Mouse (Mus musculus) forebrain, embryonic 15.5 days (tissue): ENCODE measurements around the gene Olfr1427. TPM values are rescaled to one million over a fixed set of nuclear protein-coding genes. Genes with fewer than 3 reads are reported as not detected.
"Not testable (repeated sequence)": the region's sequence is repeated elsewhere in the genome, so short reads cannot be mapped to it uniquely, and the experiment has no call there.

Source experiments
- ATAC-seq: fragments of 200-750 bp; cut with Nextera tagmentation; replicated peaks from 2 replicates; pipeline ENCODE4 v1.8.0; 2017; ENCODE audit warnings: mild to moderate bottlenecking, moderate TSS enrichment, moderate library complexity
- H3K27ac ChIP-seq: fragments of 300-500 bp; sonication (generic); replicated peaks from 2 replicates; pipeline ENCODE4 v1.5.1; 2015; ENCODE audit warnings: mild to moderate bottlenecking, inconsistent platforms
- H3K27me3 ChIP-seq: fragments of 300-500 bp; sonication (generic); 2 replicates; pipeline ENCODE4 v1.6.1; 2015; ENCODE audit warnings: inconsistent platforms
- H3K36me3 ChIP-seq: fragments of 300-500 bp; sonication (generic); 2 replicates; pipeline ENCODE4 v1.6.1; 2015; ENCODE audit warnings: mild to moderate bottlenecking, inconsistent platforms
- H3K4me1 ChIP-seq: fragments of 300-500 bp; sonication (generic); 2 replicates; pipeline ENCODE4 v1.6.1; 2015; ENCODE audit warnings: inconsistent platforms
- H3K4me2 ChIP-seq: fragments of 300-500 bp; sonication (generic); replicated peaks from 2 replicates; pipeline ENCODE4 v1.6.1; 2015; ENCODE audit warnings: mild to moderate bottlenecking, inconsistent platforms
- H3K4me3 ChIP-seq: fragments of 300-500 bp; sonication (generic); 2 replicates; pipeline ENCODE4 v1.5.1; 2015; ENCODE audit warnings: mild to moderate bottlenecking, inconsistent platforms
- H3K9ac ChIP-seq: fragments of 300-500 bp; sonication (generic); replicated peaks from 2 replicates; pipeline ENCODE4 v1.6.1; 2015; ENCODE audit warnings: mild to moderate bottlenecking, inconsistent platforms
- H3K9me3 ChIP-seq: fragments of 300-500 bp; sonication (generic); 2 replicates; pipeline ENCODE4 v1.6.1; 2016; ENCODE audit warnings: inconsistent platforms
- WGBS: fragments of 180-500 bp; shearing (Covaris S2); methylation state at CpG from one replicate; pipeline ENCODE4 v1.1.7; 2015; ENCODE audit warnings: mixed read lengths; 5-methylcytosine and 5-hydroxymethylcytosine counted together
- polyA plus RNA-seq: library from polyadenylated mRNA; unstranded; fragments of >200 nt; fragmentation: Nextera tagmentation; extraction: Ambion mirVana; gene quantifications from 2 replicates; pipeline ENCODE4 v1.2.1, GENCODE M21; 2015

Olfr1427 gene
- polyA plus RNA-seq: not detected in 2 replicates

GRCm38 (mm10) chr19:12103234-12103633 lies at the start of gene Olfr1427:
TSS of gene Olfr1427 (minus strand) at chr19:12103334.
- H3K27ac ChIP-seq: no peak within 1 kb of the TSS
- H3K4me2 ChIP-seq: no peak within 1 kb of the TSS
- no peak for ATAC-seq
- no peaks in the 10 kb centered on the region for H3K9me3 ChIP-seq
- H3K27me3 ChIP-seq: no peaks in the 10 kb centered on the region
- no peak within 1 kb of the TSS for H3K9ac ChIP-seq
- H3K36me3 ChIP-seq: no peaks in the 10 kb centered on the region
- no peak within 1 kb of the TSS for H3K4me3 ChIP-seq
- 92% methylated on average over 2 of the region's 2 CpGs for WGBS
- no peaks in the 10 kb centered on the region for H3K4me1 ChIP-seq

- no peaks in the 10 kb centered on the region for H3K9me3 ChIP-seq
- H3K4me3 ChIP-seq: no peak overlapping the region
- H3K36me3 ChIP-seq: no peaks in the 10 kb centered on the region
- H3K4me1 ChIP-seq: no peaks in the 10 kb centered on the region
- no peaks in the 10 kb centered on the region for H3K27me3 ChIP-seq
- no peak for ATAC-seq
- no peak overlapping the region for H3K27ac ChIP-seq
- no peak overlapping the region for H3K4me2 ChIP-seq
- H3K9ac ChIP-seq: no peak overlapping the region
- WGBS: 85% methylated on average over 3 of the region's 3 CpGs
These were observed 42.3 kb upstream of the Olfr1427 start for GRCm38 (mm10) chr19:12145452-12145851.

- Histone ChIP-seq H3K4me2 (no peak overlapping the region), H3K27me3 (no peaks in the 10 kb centered on the region), H3K27ac (no peak overlapping the region; the same call in 1 of the 2 replicates), H3K9me3 (no peaks in the 10 kb centered on the region), H3K36me3 (no peaks in the 10 kb centered on the region), H3K4me3 (no peak overlapping the region), H3K4me1 (no peaks in the 10 kb centered on the region), H3K9ac (no peak overlapping the region)
- ATAC-seq: peak; percentile 61; the same call in 1 of the 2 replicates
- 31% methylated on average over 1 of the region's 1 CpGs for WGBS
These were observed 40.2 kb upstream of the Olfr1427 start for GRCm38 (mm10) chr19:12143356-12143755.

GRCm38 (mm10) chr19:12134289-12134688 lies 31.2 kb upstream of the Olfr1427 start:
- Histone ChIP-seq H3K36me3 (no peaks in the 10 kb centered on the region), H3K27ac (no peak overlapping the region), H3K4me3 (no peak overlapping the region), H3K9me3 (no peaks in the 10 kb centered on the region), H3K9ac (no peak overlapping the region), H3K4me1 (no peaks in the 10 kb centered on the region), H3K27me3 (no peaks in the 10 kb centered on the region), H3K4me2 (no peak overlapping the region)
- 29% methylated on average over 2 of the region's 2 CpGs for WGBS
- ATAC-seq: peak; percentile 41; the same call in 1 of the 2 replicates

GRCm38 (mm10) chr19:12123103-12123502 lies 20.0 kb upstream of the Olfr1427 start, which contains the start of gene Olfr76:
TSS of gene Olfr76 (minus strand) at chr19:12123203.
- WGBS: 77% methylated on average over 3 of the region's 3 CpGs
- Histone ChIP-seq H3K4me3 (no peak within 1 kb of the TSS), H3K27ac (no peak within 1 kb of the TSS), H3K9ac (no peak within 1 kb of the TSS), H3K36me3 (no peaks in the 10 kb centered on the region), H3K4me2 (no peak within 1 kb of the TSS), H3K9me3 (no peaks in the 10 kb centered on the region), H3K4me1 (no peaks in the 10 kb centered on the region), H3K27me3 (no peaks in the 10 kb centered on the region)
- ATAC-seq: no peak

GRCm38 (mm10) chr19:12116464-12116863 lies 13.3 kb upstream of the Olfr1427 start:
- Histone ChIP-seq H3K9me3 (no peaks in the 10 kb centered on the region), H3K36me3 (no peaks in the 10 kb centered on the region), H3K4me2 (no peak overlapping the region), H3K4me3 (no peak overlapping the region), H3K27me3 (no peaks in the 10 kb centered on the region), H3K27ac (no peak overlapping the region), H3K9ac (no peak overlapping the region), H3K4me1 (no peaks in the 10 kb centered on the region)
- ATAC-seq: no peak
- WGBS: 93% methylated on average over 3 of the region's 3 CpGs

GRCm38 (mm10) chr19:12115797-12116196 lies 12.7 kb upstream of the Olfr1427 start, which contains the start of gene Olfr1428:
TSS of gene Olfr1428 (minus strand) at chr19:12115897.
- no peaks in the 10 kb centered on the region for H3K36me3 ChIP-seq
- no peaks in the 10 kb centered on the region for H3K9me3 ChIP-seq
- no peaks in the 10 kb centered on the region for H3K27me3 ChIP-seq
- no peaks in the 10 kb centered on the region for H3K4me1 ChIP-seq
- no peak for ATAC-seq
- WGBS: 73% methylated on average over 1 of the region's 1 CpGs
- H3K27ac ChIP-seq: no peak within 1 kb of the TSS
- no peak within 1 kb of the TSS for H3K4me2 ChIP-seq
- no peak within 1 kb of the TSS for H3K9ac ChIP-seq
- H3K4me3 ChIP-seq: no peak within 1 kb of the TSS

- Histone ChIP-seq H3K4me3 (no peak overlapping the region), H3K4me2 (no peak overlapping the region), H3K27ac (no peak overlapping the region), H3K36me3 (no peaks in the 10 kb centered on the region), H3K27me3 (no peaks in the 10 kb centered on the region), H3K4me1 (no peaks in the 10 kb centered on the region), H3K9me3 (no peaks in the 10 kb centered on the region), H3K9ac (no peak overlapping the region)
- ATAC-seq: no peak
- 68% methylated on average over 1 of the region's 1 CpGs for WGBS
These were observed 10.7 kb upstream of the Olfr1427 start for GRCm38 (mm10) chr19:12113807-12114206.

- no peaks in the 10 kb centered on the region for H3K4me1 ChIP-seq
- 66% methylated on average over 1 of the region's 1 CpGs for WGBS
- H3K9ac ChIP-seq: no peak overlapping the region
- H3K27me3 ChIP-seq: no peaks in the 10 kb centered on the region
- no peak overlapping the region for H3K27ac ChIP-seq
- no peak for ATAC-seq
- H3K36me3 ChIP-seq: no peaks in the 10 kb centered on the region
- no peaks in the 10 kb centered on the region for H3K9me3 ChIP-seq
- no peak overlapping the region for H3K4me3 ChIP-seq
- H3K4me2 ChIP-seq: no peak overlapping the region
These were observed 1.4 kb upstream of the Olfr1427 start for GRCm38 (mm10) chr19:12104541-12104940.

GRCm38 (mm10) chr19:12091913-12092312 lies 11.2 kb downstream of the Olfr1427 start, which contains the start of gene Olfr1426:
TSS of gene Olfr1426 (minus strand) at chr19:12092013.
- Histone ChIP-seq H3K4me2 (no peak within 1 kb of the TSS), H3K36me3 (no peaks in the 10 kb centered on the region), H3K9me3 (no peaks in the 10 kb centered on the region), H3K27ac (no peak within 1 kb of the TSS), H3K4me3 (no peak within 1 kb of the TSS), H3K9ac (no peak within 1 kb of the TSS), H3K4me1 (no peaks in the 10 kb centered on the region), H3K27me3 (no peaks in the 10 kb centered on the region)
- ATAC-seq: no peak
- WGBS: 83% methylated on average over 1 of the region's 1 CpGs

GRCm38 (mm10) chr19:12077631-12078030 lies 25.5 kb downstream of the Olfr1427 start, which contains the start of gene Olfr1425:
TSS of gene Olfr1425 (minus strand) at chr19:12077731.
- H3K27me3 ChIP-seq, H3K36me3 ChIP-seq, H3K4me1 ChIP-seq, H3K4me3 ChIP-seq, H3K4me2 ChIP-seq, ATAC-seq, H3K27ac ChIP-seq, H3K9me3 ChIP-seq, H3K9ac ChIP-seq: not testable (repeated sequence)
- WGBS: 82% methylated on average over 4 of the region's 4 CpGs

GRCm38 (mm10) chr19:12069546-12069945 lies 33.6 kb downstream of the Olfr1427 start:
- H3K9ac ChIP-seq, H3K9me3 ChIP-seq, ATAC-seq, H3K36me3 ChIP-seq, H3K27me3 ChIP-seq, H3K27ac ChIP-seq, H3K4me2 ChIP-seq, H3K4me1 ChIP-seq, H3K4me3 ChIP-seq: not testable (repeated sequence)
- 78% methylated on average over 1 of the region's 1 CpGs for WGBS

GRCm38 (mm10) chr19:12067806-12068205 lies 35.3 kb downstream of the Olfr1427 start:
- H3K27ac ChIP-seq, H3K4me1 ChIP-seq, ATAC-seq, H3K4me2 ChIP-seq, H3K4me3 ChIP-seq, H3K9ac ChIP-seq, H3K27me3 ChIP-seq, H3K36me3 ChIP-seq, H3K9me3 ChIP-seq: not testable (repeated sequence)
- WGBS: 58% methylated on average over 1 of the region's 1 CpGs
